Mouse (Mus musculus) E14TG2a.4 (cell line): Measurements from ENCODE around the gene Rsg1.

Experiments used
- CTCF ChIP-seq: conservative IDR thresholded peaks from 2 replicates; pipeline ENCODE4 v1.5.1; 2014; ENCODE audit warnings: low read length
- NANOG ChIP-seq: IDR thresholded peaks from 2 replicates; pipeline ENCODE4 v1.6.1; 2014; ENCODE audit warnings: borderline replicate concordance, low read length, mixed read lengths
- POU5F1 ChIP-seq: IDR thresholded peaks from 2 replicates; pipeline ENCODE4 v1.6.1; 2014; ENCODE audit warnings: low read length, borderline replicate concordance

DNA sequence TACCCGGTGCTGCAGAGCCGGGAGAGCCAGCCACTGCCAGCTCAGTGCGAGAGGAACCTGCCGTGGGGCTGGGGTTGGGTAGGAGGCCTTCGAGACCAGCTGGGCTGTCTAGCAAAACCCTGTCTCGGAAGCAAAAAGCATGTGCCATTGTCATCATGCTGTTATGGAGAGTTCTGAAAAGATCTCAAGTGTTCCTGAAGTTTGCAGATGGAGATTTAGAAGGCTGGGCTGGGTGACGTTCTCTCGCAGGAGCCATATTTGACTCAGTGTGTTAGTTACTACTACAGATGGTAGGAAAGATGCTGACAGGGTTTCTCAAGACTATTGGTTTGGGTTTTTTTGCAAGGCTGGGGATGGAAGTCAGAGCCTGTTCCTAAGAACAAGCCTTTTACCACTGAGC is 41.6 kb upstream of the Rsg1 start:
- TF ChIP-seq CTCF (no peak), POU5F1 (no peak), NANOG (no peak)
